15 mouse cellular contexts compared by ENCODE assay signal in the genomic region with DNA sequence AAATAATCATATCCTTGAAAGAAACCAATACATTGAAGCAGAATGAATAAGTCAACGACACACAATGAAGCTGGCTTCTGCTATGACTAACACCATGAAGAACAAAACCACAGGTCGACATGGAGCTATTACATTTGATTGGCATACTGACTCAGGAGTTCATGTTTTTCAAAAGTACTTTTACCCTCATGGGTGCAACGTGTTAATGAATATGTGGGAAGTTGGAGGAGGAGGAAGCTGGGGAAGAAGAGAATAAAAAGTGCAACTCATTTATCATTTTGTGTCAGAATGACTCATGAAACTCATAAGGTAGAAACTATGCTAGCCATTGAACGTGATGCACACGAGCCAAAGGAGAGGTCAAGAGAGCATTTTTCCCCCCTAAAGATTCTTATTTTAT.
"Had no signal": no experiment of that assay in that cellular context is flagged by ENCODE, and none has a peak within 500 bp of the region (broad histone marks: within the 10 kb centered on the region; RNA-seq: fewer than 3 reads in every experiment).

No protein-coding gene starts in this region.

- H3K36me3 ChIP-seq: limb, embryonic 10.5 days; liver, embryonic 15.5 days; midbrain, embryonic 10.5 days; neural tube, embryonic 13.5 days had no signal

- H3K4me2 ChIP-seq: liver, embryonic 11.5 days; liver, embryonic 15.5 days; neural tube, embryonic 13.5 days had no signal

- H3K9me3 ChIP-seq: limb, embryonic 10.5 days; liver, embryonic 15.5 days; midbrain, embryonic 10.5 days; neural tube, embryonic 13.5 days had no signal

- H3K4me3 ChIP-seq: layer of hippocampus, adult 2 months; limb, embryonic 10.5 days; liver, embryonic 15.5 days; midbrain, embryonic 10.5 days; neural tube, embryonic 13.5 days had no signal

- H3K9ac ChIP-seq: liver, embryonic 15.5 days; neural tube, embryonic 13.5 days had no signal

- DNase-seq: kidney, adult 11 months; kidney, adult 9 months; kidney, postnatal 10 days; kidney, postnatal 4 days; lung, adult 2 months; midbrain, embryonic 14.5 days; right cerebral cortex, postnatal 25 days; thymus, adult 18-20 months; thymus, postnatal 14 days had no signal

- H3K27ac ChIP-seq: layer of hippocampus, adult 2 months; limb, embryonic 10.5 days; liver, embryonic 15.5 days; midbrain, embryonic 10.5 days; neural tube, embryonic 13.5 days had no signal

- H3K27me3 ChIP-seq: liver, embryonic 15.5 days; neural tube, embryonic 13.5 days had no signal
